Mouse (Mus musculus) spleen, adult 2 months (tissue): Measurements from ENCODE around the gene Srrd.

Experiments
- CTCF ChIP-seq: fragments of 200-500 bp; IDR thresholded peaks from 2 replicates; pipeline ENCODE4 v1.5.1; 2011; ENCODE audit warnings: mild to moderate bottlenecking, inconsistent platforms; ENCODE audit not compliant: insufficient read depth, insufficient read length, insufficient replicate concordance; ENCODE audit errors: extremely low read depth
- POLR2A ChIP-seq: fragments of 200-500 bp; IDR thresholded peaks from 2 replicates; pipeline ENCODE4 v1.6.1; 2011; ENCODE audit warnings: low read depth, low read length, inconsistent platforms

DNA sequence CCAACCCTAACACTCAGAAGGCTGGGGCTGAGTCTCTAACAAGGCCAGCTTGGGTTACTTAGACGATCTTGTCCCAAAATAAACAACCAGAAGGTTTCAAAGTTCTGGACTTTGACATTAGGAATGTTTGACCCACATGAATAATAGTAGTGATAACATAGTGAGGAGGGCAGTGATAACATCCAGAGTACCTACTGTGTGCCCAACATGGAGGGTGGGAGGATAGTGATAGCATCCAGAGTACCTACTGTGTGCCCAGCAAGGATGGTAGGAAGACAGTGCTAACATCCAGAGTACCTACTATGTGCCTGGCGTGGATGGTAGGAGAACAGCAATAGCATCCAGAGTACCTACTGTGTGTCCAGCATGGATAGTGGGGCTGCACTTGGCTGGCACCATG lies 49.0 kb downstream of the Srrd start:
- TF ChIP-seq CTCF (no peak), POLR2A (no peak)
